Mouse (Mus musculus) limb, embryonic 13.5 days (tissue): ENCODE measurements around the gene Ctnnd2. TPM values are rescaled to one million over a fixed set of nuclear protein-coding genes. Genes with fewer than 3 reads are reported as not detected.

Experiments
- ATAC-seq: fragments of 200-750 bp; cut with Nextera tagmentation; 2 replicates; pipeline ENCODE4 v1.8.0; 2017; ENCODE audit warnings: low read depth, moderate number of reproducible peaks, moderate TSS enrichment; ENCODE audit not compliant: low FRiP score
- H3K27ac ChIP-seq: fragments of 300-500 bp; sonication (generic); 2 replicates; pipeline ENCODE4 v1.5.1; 2015; ENCODE audit warnings: inconsistent platforms, mild to moderate bottlenecking, moderate library complexity
- H3K27me3 ChIP-seq: fragments of 300-500 bp; sonication (generic); 2 replicates; pipeline ENCODE4 v1.6.1; 2015; ENCODE audit warnings: mild to moderate bottlenecking, inconsistent platforms
- H3K36me3 ChIP-seq: fragments of 300-500 bp; sonication (generic); 2 replicates; pipeline ENCODE4 v1.6.1; 2015; ENCODE audit warnings: inconsistent platforms, mild to moderate bottlenecking, moderate library complexity
- H3K4me1 ChIP-seq: fragments of 300-500 bp; sonication (generic); 2 replicates; pipeline ENCODE4 v1.6.1; 2015; ENCODE audit warnings: inconsistent platforms
- H3K4me2 ChIP-seq: fragments of 300-500 bp; sonication (generic); replicated peaks from 2 replicates; pipeline ENCODE4 v1.6.1; 2015; ENCODE audit warnings: inconsistent platforms, mild to moderate bottlenecking, moderate library complexity
- H3K4me3 ChIP-seq: fragments of 300-500 bp; sonication (generic); 2 replicates; pipeline ENCODE4 v1.5.1; 2015; ENCODE audit warnings: moderate library complexity, mild to moderate bottlenecking, inconsistent platforms
- H3K9ac ChIP-seq: fragments of 300-500 bp; sonication (generic); 2 replicates; pipeline ENCODE4 v1.6.1; 2015; ENCODE audit warnings: mild to moderate bottlenecking, inconsistent platforms
- H3K9me3 ChIP-seq: fragments of 300-500 bp; sonication (generic); 2 replicates; pipeline ENCODE4 v1.6.1; 2016; ENCODE audit warnings: inconsistent platforms
- WGBS: fragments of 180-500 bp; shearing (Covaris S2); methylation state at CpG from one replicate; pipeline ENCODE4 v1.1.7; 2015; 5-methylcytosine and 5-hydroxymethylcytosine counted together
- polyA plus RNA-seq: library from polyadenylated mRNA; unstranded; fragments of >200 nt; fragmentation: Nextera tagmentation; extraction: Ambion mirVana; gene quantifications from 2 replicates; pipeline ENCODE4 v1.2.1, GENCODE M21; 2015

Ctnnd2 gene
- polyA plus RNA-seq, 1 experiment from 2014 or later: 3.8 TPM

- H3K27ac ChIP-seq: no peak overlapping the region
- no peak overlapping the region for H3K4me3 ChIP-seq
- H3K9me3 ChIP-seq: no peaks in the 10 kb centered on the region
- H3K9ac ChIP-seq: no peak overlapping the region
- no peaks in the 10 kb centered on the region for H3K27me3 ChIP-seq
- WGBS: 79% methylated on average over 14 of the region's 14 CpGs
- peaks cover 5% of the 10 kb centered on the region; the same call in 1 of the 2 replicates for H3K4me1 ChIP-seq
- no peak for ATAC-seq
- no peaks in the 10 kb centered on the region for H3K36me3 ChIP-seq
- H3K4me2 ChIP-seq: no peak overlapping the region
Measured at GRCm38 (mm10) chr15:30682360-30683119, 510.1 kb downstream of the Ctnnd2 start.

DNA sequence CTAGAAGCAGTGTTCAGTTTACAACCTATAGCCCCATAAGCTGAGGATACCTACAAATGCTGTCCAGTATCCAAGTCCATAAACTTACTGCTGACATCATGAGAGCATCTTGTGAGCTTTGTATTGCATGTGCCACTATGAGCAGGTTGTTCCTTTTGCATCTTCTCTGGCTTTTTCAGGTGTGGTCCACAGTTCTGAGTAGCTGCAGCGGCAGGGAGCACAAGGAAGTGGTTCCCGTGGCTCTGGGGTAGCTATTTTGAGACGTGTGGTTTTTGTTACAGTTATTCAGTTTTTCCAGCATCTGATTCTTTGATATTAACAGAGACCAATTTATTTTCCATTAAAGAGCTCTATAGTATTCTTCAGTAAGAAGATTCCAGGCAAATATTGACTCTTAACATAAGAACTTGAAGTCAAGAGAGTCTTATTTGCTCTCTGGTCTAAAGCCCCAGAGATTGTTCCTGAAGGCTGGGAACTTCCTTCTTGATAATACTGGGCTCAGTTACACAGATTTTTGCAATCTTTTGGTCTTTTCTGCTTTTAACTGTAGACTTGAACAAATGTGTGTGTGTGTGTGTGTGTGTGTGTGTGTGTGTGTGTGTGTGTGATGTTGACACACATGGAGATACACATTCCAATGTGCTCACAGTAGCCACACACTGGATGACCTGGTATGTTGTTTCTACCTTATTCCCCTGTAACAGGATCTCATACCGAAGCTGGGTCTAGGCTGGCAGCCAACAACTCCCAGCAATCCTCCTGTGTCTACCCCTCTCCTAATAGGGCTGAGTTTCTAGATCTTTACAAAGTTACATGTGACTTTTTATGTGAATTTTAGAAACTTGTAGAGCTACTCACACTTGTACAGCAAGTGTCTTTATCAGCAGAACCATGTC, 514.1 kb downstream of the Ctnnd2 start:
- H3K27ac ChIP-seq: no peak overlapping the region; the same call in 1 of the 2 replicates
- no peak overlapping the region for H3K9ac ChIP-seq
- peaks cover 5% of the 10 kb centered on the region; the same call in 1 of the 2 replicates for H3K4me1 ChIP-seq
- no peak overlapping the region for H3K4me2 ChIP-seq
- peak; percentile 80 for ATAC-seq
- no peaks in the 10 kb centered on the region for H3K27me3 ChIP-seq
- no peak overlapping the region for H3K4me3 ChIP-seq
- H3K36me3 ChIP-seq: no peaks in the 10 kb centered on the region
- no peaks in the 10 kb centered on the region for H3K9me3 ChIP-seq
- WGBS: 44% methylated on average over 4 of the region's 4 CpGs

- H3K9ac ChIP-seq: no peak overlapping the region
- no peak for ATAC-seq
- H3K36me3 ChIP-seq: no peaks in the 10 kb centered on the region
- H3K4me2 ChIP-seq: no peak overlapping the region
- H3K27me3 ChIP-seq: no peaks in the 10 kb centered on the region
- H3K27ac ChIP-seq: no peak overlapping the region
- H3K9me3 ChIP-seq: no peaks in the 10 kb centered on the region
- no peaks in the 10 kb centered on the region for H3K4me1 ChIP-seq
- WGBS: 74% methylated on average over 6 of the region's 6 CpGs
- no peak overlapping the region for H3K4me3 ChIP-seq
Measured at GRCm38 (mm10) chr15:30693754-30694205, 521.4 kb downstream of the Ctnnd2 start.

GRCm38 (mm10) chr15:30694286-30694685, 521.9 kb downstream of the Ctnnd2 start:
- Histone ChIP-seq H3K9me3 (no peaks in the 10 kb centered on the region), H3K27ac (no peak overlapping the region), H3K4me1 (no peaks in the 10 kb centered on the region), H3K9ac (no peak overlapping the region), H3K27me3 (no peaks in the 10 kb centered on the region), H3K4me3 (no peak overlapping the region), H3K4me2 (no peak overlapping the region), H3K36me3 (no peaks in the 10 kb centered on the region)
- no peak for ATAC-seq
- 77% methylated on average over 1 of the region's 1 CpGs for WGBS

GRCm38 (mm10) chr15:30695859-30696258, 523.5 kb downstream of the Ctnnd2 start:
- no peak overlapping the region for H3K27ac ChIP-seq
- no peak overlapping the region for H3K4me2 ChIP-seq
- H3K4me1 ChIP-seq: no peaks in the 10 kb centered on the region
- ATAC-seq: no peak
- H3K9ac ChIP-seq: no peak overlapping the region
- WGBS: 94% methylated on average over 6 of the region's 6 CpGs
- no peaks in the 10 kb centered on the region for H3K36me3 ChIP-seq
- no peak overlapping the region for H3K4me3 ChIP-seq
- H3K9me3 ChIP-seq: no peaks in the 10 kb centered on the region
- H3K27me3 ChIP-seq: no peaks in the 10 kb centered on the region

DNA sequence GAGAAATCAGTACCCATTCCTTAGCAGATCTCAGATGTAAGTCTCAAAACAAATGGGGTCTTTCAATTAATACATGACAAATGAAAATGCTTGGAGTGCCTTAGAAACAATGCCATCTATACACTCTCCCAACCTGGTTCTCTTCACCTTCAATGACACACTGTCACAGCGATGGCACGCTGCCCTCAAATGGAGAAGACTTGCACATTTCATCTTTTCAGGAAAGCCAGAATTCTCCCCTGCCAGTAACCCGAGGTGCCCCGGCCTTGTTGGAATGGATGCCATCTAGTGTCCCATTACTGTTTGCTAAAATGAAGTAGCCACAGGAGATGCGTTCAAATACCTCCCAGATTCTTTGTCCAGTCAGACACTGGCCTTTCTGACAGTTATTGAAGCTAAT, 525.0 kb downstream of the Ctnnd2 start:
- 80% methylated on average over 5 of the region's 5 CpGs for WGBS
- Histone ChIP-seq H3K27me3 (no peaks in the 10 kb centered on the region), H3K4me1 (no peaks in the 10 kb centered on the region), H3K9ac (no peak overlapping the region), H3K27ac (no peak overlapping the region), H3K9me3 (no peaks in the 10 kb centered on the region), H3K36me3 (no peaks in the 10 kb centered on the region), H3K4me3 (no peak overlapping the region), H3K4me2 (no peak overlapping the region)
- ATAC-seq: no peak

DNA sequence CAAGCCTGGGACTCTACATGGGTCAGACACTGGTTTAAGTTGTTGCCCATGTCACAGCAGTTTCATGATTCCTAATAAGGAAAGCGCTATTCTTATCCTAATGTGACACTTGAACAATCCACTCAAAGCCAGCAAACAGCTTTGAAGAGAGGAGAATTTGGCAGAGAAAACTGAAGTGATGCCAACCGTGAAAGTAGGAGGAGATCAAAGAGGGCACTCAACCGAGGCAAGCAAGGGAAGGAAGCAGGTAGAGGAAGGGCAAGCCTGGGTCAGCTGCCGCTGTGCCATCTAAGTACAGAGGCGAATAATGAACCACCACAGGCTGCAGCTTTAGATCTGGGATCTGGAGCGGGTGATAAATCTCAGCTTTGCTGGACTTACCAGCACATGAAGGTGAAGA, 528.4 kb downstream of the Ctnnd2 start:
- 86% methylated on average over 6 of the region's 6 CpGs for WGBS
- 0 out of 2 replicates have a peak, but pooled peaks cover 5% of the 10 kb centered on the region for H3K9me3 ChIP-seq
- H3K9ac ChIP-seq: no peak overlapping the region
- no peaks in the 10 kb centered on the region for H3K27me3 ChIP-seq
- no peak overlapping the region for H3K4me3 ChIP-seq
- H3K4me1 ChIP-seq: no peaks in the 10 kb centered on the region
- no peak overlapping the region for H3K27ac ChIP-seq
- H3K4me2 ChIP-seq: no peak overlapping the region
- ATAC-seq: no peak
- H3K36me3 ChIP-seq: no peaks in the 10 kb centered on the region

GRCm38 (mm10) chr15:30701592-30701991, 529.2 kb downstream of the Ctnnd2 start:
- H3K4me2 ChIP-seq: no peak overlapping the region
- H3K27me3 ChIP-seq: no peaks in the 10 kb centered on the region
- H3K4me1 ChIP-seq: no peaks in the 10 kb centered on the region
- WGBS: 83% methylated on average over 5 of the region's 5 CpGs
- H3K9ac ChIP-seq: no peak overlapping the region
- ATAC-seq: no peak
- 0 out of 2 replicates have a peak, but pooled peaks cover 5% of the 10 kb centered on the region for H3K9me3 ChIP-seq
- no peak overlapping the region for H3K27ac ChIP-seq
- no peak overlapping the region for H3K4me3 ChIP-seq
- no peaks in the 10 kb centered on the region for H3K36me3 ChIP-seq

DNA sequence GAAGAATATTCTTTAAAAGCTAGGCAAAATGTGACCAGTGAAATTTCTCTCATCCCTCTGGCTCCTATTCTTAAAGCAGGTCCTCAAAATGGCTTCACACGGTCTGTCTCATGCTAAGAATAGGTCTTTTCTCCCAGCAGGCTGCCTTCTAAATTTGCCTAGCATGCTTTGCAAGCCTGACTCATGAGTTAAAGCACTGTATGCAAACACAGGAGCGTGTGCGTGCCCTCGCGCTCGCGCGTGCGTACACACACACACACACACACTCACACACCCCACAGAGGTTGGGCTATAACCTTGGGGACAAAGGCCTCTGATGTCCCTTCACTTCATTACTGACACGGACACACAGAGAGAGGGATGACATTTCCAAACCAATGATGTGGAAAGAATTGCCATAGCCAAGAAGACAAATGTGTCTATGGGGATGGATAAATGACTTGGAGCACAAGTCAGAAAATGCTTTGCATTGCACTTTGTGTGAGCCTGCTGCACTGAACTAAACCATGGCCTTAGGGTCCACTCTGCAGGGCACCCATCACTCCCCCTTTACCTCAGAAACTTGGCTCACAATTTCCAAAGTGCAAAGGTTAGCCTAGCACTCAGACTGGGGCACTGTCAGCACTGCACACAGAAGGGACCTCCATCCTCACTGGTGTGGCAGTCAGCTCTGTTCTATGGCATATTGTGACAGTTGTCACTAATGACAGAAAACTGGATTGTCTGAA, 536.8 kb downstream of the Ctnnd2 start:
- 89% methylated on average over 10 of the region's 10 CpGs for WGBS
- H3K4me2 ChIP-seq: no peak overlapping the region
- no peaks in the 10 kb centered on the region for H3K4me1 ChIP-seq
- no peak overlapping the region for H3K4me3 ChIP-seq
- H3K9ac ChIP-seq: no peak overlapping the region
- H3K27me3 ChIP-seq: no peaks in the 10 kb centered on the region
- H3K36me3 ChIP-seq: no peaks in the 10 kb centered on the region
- ATAC-seq: no peak
- H3K27ac ChIP-seq: no peak overlapping the region
- H3K9me3 ChIP-seq: no peaks in the 10 kb centered on the region

GRCm38 (mm10) chr15:30709754-30710105, 537.3 kb downstream of the Ctnnd2 start:
- no peak for ATAC-seq
- H3K4me2 ChIP-seq: no peak overlapping the region
- no peak overlapping the region for H3K4me3 ChIP-seq
- no peak overlapping the region for H3K27ac ChIP-seq
- no peaks in the 10 kb centered on the region for H3K4me1 ChIP-seq
- H3K36me3 ChIP-seq: no peaks in the 10 kb centered on the region
- H3K27me3 ChIP-seq: no peaks in the 10 kb centered on the region
- H3K9ac ChIP-seq: no peak overlapping the region
- H3K9me3 ChIP-seq: no peaks in the 10 kb centered on the region
- WGBS: 86% methylated on average over 2 of the region's 2 CpGs

- no peak overlapping the region for H3K4me2 ChIP-seq
- H3K9me3 ChIP-seq: no peaks in the 10 kb centered on the region
- no peaks in the 10 kb centered on the region for H3K27me3 ChIP-seq
- no peak overlapping the region for H3K9ac ChIP-seq
- H3K4me3 ChIP-seq: no peak overlapping the region
- H3K4me1 ChIP-seq: no peaks in the 10 kb centered on the region
- ATAC-seq: no peak
- H3K36me3 ChIP-seq: no peaks in the 10 kb centered on the region
- no peak overlapping the region for H3K27ac ChIP-seq
- 97% methylated on average over 2 of the region's 2 CpGs for WGBS
Measured at GRCm38 (mm10) chr15:30714823-30715222, 542.4 kb downstream of the Ctnnd2 start.

GRCm38 (mm10) chr15:30718811-30719210, 546.4 kb downstream of the Ctnnd2 start:
- Histone ChIP-seq H3K4me2 (no peak overlapping the region), H3K27ac (no peak overlapping the region), H3K9me3 (no peaks in the 10 kb centered on the region), H3K4me3 (no peak overlapping the region), H3K27me3 (no peaks in the 10 kb centered on the region), H3K4me1 (no peaks in the 10 kb centered on the region), H3K9ac (no peak overlapping the region), H3K36me3 (no peaks in the 10 kb centered on the region)
- 84% methylated on average over 3 of the region's 3 CpGs for WGBS
- ATAC-seq: no peak
